Mouse (Mus musculus): ENCODE results near the gene Ank3. TPM values are rescaled to one million over a fixed set of nuclear protein-coding genes. Genes with fewer than 3 reads are reported as not detected.

The Ank3 gene
- polyA plus RNA-seq, 1 experiment from 2014 or later = 7.1 TPM

DNA sequence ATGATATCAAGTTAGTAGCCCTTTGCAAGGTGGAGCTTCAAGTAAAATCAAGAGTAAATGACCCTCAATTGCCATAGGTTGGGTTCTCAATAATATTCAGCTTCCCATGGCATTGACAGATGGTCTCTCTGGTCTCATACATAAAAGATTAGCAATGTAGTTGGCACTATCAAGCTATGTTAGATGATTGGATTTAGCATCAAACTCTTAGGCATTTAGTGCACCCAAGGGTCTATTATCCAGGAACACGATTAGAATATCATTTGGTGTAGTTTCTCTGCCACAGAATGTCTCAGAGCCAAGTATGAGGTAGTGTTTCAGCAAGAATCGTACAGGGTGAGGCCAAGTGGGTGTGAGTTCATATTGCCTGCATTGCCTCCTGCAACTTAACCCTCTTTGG lies 68.6 kb downstream of the Ank3 start:
- Histone ChIP-seq H3K36me3 (replicated peaks; ENCODE audit: insufficient read depth, low read length) (no peaks in the 10 kb centered on the region), H3K4me2 (ENCODE audit: low read depth, low read length) (no peak overlapping the region), H3K4me3 (ENCODE audit: low read depth, low read length) (no peak overlapping the region), H3K9ac (replicated peaks) (no peak overlapping the region), H3K9me3 (ENCODE audit: low read length) (no peaks in the 10 kb centered on the region), H3K27me3 (ENCODE audit: insufficient read depth, low read length) (no peaks in the 10 kb centered on the region), H3K4me1 (ENCODE audit: insufficient read depth) (no peaks in the 10 kb centered on the region), H3K27ac (ENCODE audit: low read depth) (no peak overlapping the region)
- WGBS (ENCODE audit: insufficient replicate concordance) = 58% methylated on average over 2 of the region's 2 CpGs
- ATAC-seq = no peak
- DNase-seq = no peak
- TF ChIP-seq CTCF (IDR thresholded peaks at IDR 0.05; ENCODE audit: low read depth) = no peak
- TF ChIP-seq EP300 (IDR thresholded peaks at IDR 0.05; ENCODE audit: low read depth) = no peak

DNA sequence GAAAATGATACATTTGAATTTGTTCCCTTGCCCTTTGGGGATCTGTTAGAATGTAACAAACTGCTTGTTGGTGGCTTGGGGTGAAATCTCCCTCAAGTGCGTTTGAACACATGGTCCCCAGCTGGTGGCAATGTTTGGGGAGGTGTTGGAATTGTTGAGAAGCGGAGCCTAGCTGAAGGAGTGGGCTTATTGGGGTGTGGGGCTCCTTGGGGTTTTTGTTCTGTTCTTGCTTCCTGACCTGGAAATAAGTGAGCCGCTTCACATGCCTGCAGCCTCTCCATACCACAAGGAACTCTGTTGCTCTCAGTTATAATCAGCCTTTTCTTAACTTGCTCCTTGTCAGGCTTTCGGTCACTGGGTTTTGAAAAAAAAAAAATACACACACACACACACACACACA lies 73.3 kb downstream of the Ank3 start:
- no peak for TF ChIP-seq EP300 (IDR thresholded peaks at IDR 0.05; ENCODE audit: low read depth)
- no peak for TF ChIP-seq CTCF (IDR thresholded peaks at IDR 0.05; ENCODE audit: low read depth)
- H3K4me1 ChIP-seq (ENCODE audit: insufficient read depth) = no peaks in the 10 kb centered on the region
- no peaks in the 10 kb centered on the region for H3K36me3 ChIP-seq (replicated peaks; ENCODE audit: insufficient read depth, low read length)
- H3K27me3 ChIP-seq (ENCODE audit: insufficient read depth, low read length) = no peaks in the 10 kb centered on the region
- no peak overlapping the region for H3K4me3 ChIP-seq (ENCODE audit: low read depth, low read length)
- H3K9ac ChIP-seq (replicated peaks) = no peak overlapping the region
- ATAC-seq (no peak), DNase-seq (no peak)
- no peak overlapping the region for H3K27ac ChIP-seq (ENCODE audit: low read depth)
- no peak overlapping the region for H3K4me2 ChIP-seq (ENCODE audit: low read depth, low read length)
- WGBS (ENCODE audit: insufficient replicate concordance) = 86% methylated on average over 4 of the region's 4 CpGs
- no peaks in the 10 kb centered on the region for H3K9me3 ChIP-seq (ENCODE audit: low read length)

DNA sequence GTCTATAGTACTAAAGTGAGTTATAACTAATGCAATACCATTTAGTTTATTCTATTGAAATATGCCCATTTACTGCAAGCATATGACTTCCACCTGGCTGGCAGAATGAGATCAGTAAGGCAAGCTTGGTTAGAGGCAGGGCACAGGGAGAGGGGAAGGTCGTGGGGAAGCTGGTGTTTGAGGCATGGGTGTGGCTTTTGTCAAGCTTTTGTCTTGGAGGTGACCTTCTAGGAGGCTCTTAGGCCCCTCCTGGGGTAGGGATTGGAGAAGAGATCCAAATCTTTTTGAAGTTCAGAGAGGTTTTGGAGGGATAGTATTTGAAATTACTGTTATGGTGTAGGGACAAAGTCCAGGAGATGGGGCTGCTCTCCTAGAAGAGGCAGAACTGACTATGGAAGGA lies 78.3 kb downstream of the Ank3 start:
- no peak overlapping the region for H3K4me3 ChIP-seq (ENCODE audit: low read depth, low read length)
- H3K27me3 ChIP-seq (ENCODE audit: insufficient read depth, low read length) = no peaks in the 10 kb centered on the region
- no peaks in the 10 kb centered on the region for H3K9me3 ChIP-seq (ENCODE audit: low read length)
- H3K4me1 ChIP-seq (ENCODE audit: insufficient read depth) = no peaks in the 10 kb centered on the region
- ATAC-seq = no peak
- no peak for TF ChIP-seq CTCF (IDR thresholded peaks at IDR 0.05; ENCODE audit: low read depth)
- TF ChIP-seq EP300 (IDR thresholded peaks at IDR 0.05; ENCODE audit: low read depth) = no peak
- 13% methylated on average over 1 of the region's 1 CpGs for WGBS (ENCODE audit: insufficient replicate concordance)
- DNase-seq = no peak
- no peaks in the 10 kb centered on the region for H3K36me3 ChIP-seq (replicated peaks; ENCODE audit: insufficient read depth, low read length)
- H3K27ac ChIP-seq (ENCODE audit: low read depth) = no peak overlapping the region
- no peak overlapping the region for H3K9ac ChIP-seq (replicated peaks)
- no peak overlapping the region for H3K4me2 ChIP-seq (ENCODE audit: low read depth, low read length)

DNA sequence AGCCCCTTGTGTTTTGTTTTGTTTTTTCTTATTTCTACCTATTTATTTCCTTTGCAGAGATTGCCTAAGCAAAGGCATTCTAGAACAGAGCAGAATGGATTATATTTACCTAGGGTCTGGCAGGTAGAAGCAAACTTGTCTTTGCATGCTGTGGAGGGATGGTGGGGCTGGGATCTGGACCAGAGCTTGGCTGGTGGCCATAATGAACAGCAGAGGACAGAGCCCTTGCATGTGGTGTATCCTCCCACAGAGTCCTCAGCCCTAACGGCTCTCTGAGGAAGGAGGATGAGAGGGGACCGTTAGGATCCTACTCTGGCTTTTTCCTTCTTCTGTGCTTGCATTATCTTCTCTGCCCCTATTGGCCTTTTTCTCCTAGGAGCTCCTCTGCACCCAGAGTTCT lies 79.1 kb downstream of the Ank3 start:
- Histone ChIP-seq H3K4me2 (ENCODE audit: low read depth, low read length) (no peak overlapping the region), H3K4me1 (ENCODE audit: insufficient read depth) (no peaks in the 10 kb centered on the region), H3K9ac (replicated peaks) (no peak overlapping the region), H3K27me3 (ENCODE audit: insufficient read depth, low read length) (no peaks in the 10 kb centered on the region), H3K36me3 (replicated peaks; ENCODE audit: insufficient read depth, low read length) (no peaks in the 10 kb centered on the region), H3K27ac (ENCODE audit: low read depth) (no peak overlapping the region), H3K9me3 (ENCODE audit: low read length) (no peaks in the 10 kb centered on the region), H3K4me3 (ENCODE audit: low read depth, low read length) (no peak overlapping the region)
- TF ChIP-seq EP300 (IDR thresholded peaks at IDR 0.05; ENCODE audit: low read depth) (no peak), CTCF (IDR thresholded peaks at IDR 0.05; ENCODE audit: low read depth) (no peak)
- DNase-seq (no peak), ATAC-seq (no peak)
- WGBS (ENCODE audit: insufficient replicate concordance) = 60% methylated on average over 2 of the region's 2 CpGs

DNA sequence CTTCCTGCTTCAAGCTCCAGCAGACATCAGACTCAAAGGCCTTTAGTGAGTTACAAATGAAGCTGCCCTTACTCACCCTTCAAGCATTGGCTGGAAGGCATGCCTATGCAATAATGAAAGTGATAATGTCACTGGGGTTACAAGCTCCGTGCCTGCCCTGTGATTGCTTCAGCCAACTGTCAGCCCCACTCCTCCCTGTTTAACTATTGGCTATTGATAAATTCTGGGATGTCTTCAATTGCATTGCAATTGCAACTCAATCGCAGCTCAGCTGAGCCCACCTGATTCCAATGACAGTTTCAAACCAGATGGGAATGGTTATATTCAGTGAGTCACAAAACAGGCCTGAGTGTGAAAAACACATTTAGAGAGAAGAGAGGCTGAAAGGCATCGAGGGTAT lies 80.3 kb downstream of the Ank3 start:
- Histone ChIP-seq H3K27ac (ENCODE audit: low read depth) (no peak overlapping the region), H3K4me1 (ENCODE audit: insufficient read depth) (no peaks in the 10 kb centered on the region), H3K9me3 (ENCODE audit: low read length) (no peaks in the 10 kb centered on the region), H3K9ac (replicated peaks) (no peak overlapping the region), H3K36me3 (replicated peaks; ENCODE audit: insufficient read depth, low read length) (no peaks in the 10 kb centered on the region), H3K27me3 (ENCODE audit: insufficient read depth, low read length) (no peaks in the 10 kb centered on the region), H3K4me2 (ENCODE audit: low read depth, low read length) (no peak overlapping the region), H3K4me3 (ENCODE audit: low read depth, low read length) (no peak overlapping the region)
- 48% methylated on average over 3 of the region's 3 CpGs for WGBS (ENCODE audit: insufficient replicate concordance)
- DNase-seq (no peak), ATAC-seq (no peak)
- TF ChIP-seq CTCF (IDR thresholded peaks at IDR 0.05; ENCODE audit: low read depth) (no peak), EP300 (IDR thresholded peaks at IDR 0.05; ENCODE audit: low read depth) (no peak)

DNA sequence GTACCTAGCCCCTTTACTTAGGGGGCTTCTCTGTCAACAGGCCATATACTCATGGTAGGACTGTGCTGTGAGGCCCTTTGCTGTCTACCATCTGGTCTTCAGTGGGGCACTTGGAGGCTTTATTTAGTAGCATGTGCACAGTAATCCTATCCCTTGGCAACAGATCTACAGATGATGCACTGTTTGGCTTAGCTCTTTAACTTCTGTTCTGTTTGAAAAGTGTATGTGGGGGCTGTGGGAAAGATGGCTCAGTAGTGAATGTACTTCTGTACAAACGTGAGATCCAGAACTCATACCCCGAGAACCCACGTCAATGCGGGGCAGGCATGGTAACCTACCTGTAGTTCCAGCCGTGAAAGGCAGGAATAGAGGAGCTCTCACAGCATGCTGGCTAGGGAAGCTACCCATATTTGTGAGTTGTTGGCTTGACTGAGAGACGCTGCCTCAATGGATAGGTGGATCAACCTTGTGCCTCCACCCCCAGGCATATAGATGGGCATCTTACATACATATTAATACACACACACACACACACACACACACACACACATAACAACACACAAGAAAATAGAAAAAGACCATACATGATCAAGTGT lies 86.7 kb downstream of the Ank3 start:
- H3K9ac ChIP-seq (replicated peaks) = no peak overlapping the region
- no peak for TF ChIP-seq CTCF (IDR thresholded peaks at IDR 0.05; ENCODE audit: low read depth)
- TF ChIP-seq EP300 (IDR thresholded peaks at IDR 0.05; ENCODE audit: low read depth) = no peak
- ATAC-seq (no peak), DNase-seq (no peak)
- H3K27ac ChIP-seq (ENCODE audit: low read depth) = no peak overlapping the region
- no peak overlapping the region for H3K4me3 ChIP-seq (ENCODE audit: low read depth, low read length)
- H3K9me3 ChIP-seq (ENCODE audit: low read length) = no peaks in the 10 kb centered on the region
- H3K4me1 ChIP-seq (ENCODE audit: insufficient read depth) = no peaks in the 10 kb centered on the region
- no peak overlapping the region for H3K4me2 ChIP-seq (ENCODE audit: low read depth, low read length)
- 69% methylated on average over 6 of the region's 6 CpGs for WGBS (ENCODE audit: insufficient replicate concordance)
- H3K36me3 ChIP-seq (replicated peaks; ENCODE audit: insufficient read depth, low read length) = no peaks in the 10 kb centered on the region
- no peaks in the 10 kb centered on the region for H3K27me3 ChIP-seq (ENCODE audit: insufficient read depth, low read length)

DNA sequence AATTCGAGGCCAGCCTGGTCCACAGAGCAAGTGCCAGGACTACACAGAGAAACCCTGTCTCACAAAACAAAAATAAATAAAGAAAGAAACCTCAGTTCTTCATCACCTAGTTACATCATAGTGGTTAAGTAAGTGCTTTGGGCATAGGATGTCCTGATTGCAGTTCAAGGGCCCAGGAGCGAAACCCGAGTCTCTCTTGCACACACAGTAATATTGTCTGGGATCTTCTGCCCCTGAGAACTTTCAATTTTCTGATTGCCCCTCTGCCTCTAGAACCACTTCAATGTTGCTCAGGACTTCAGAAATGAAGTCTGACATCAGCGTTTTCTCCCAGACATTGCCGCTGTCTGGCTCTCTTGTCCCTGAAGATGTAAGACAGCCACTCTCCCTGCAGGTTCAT lies 91.6 kb downstream of the Ank3 start:
- no peak overlapping the region for H3K27ac ChIP-seq (ENCODE audit: low read depth)
- no peaks in the 10 kb centered on the region for H3K9me3 ChIP-seq (ENCODE audit: low read length)
- no peak overlapping the region for H3K4me3 ChIP-seq (ENCODE audit: low read depth, low read length)
- WGBS (ENCODE audit: insufficient replicate concordance) = 78% methylated on average over 5 of the region's 5 CpGs
- TF ChIP-seq CTCF (IDR thresholded peaks at IDR 0.05; ENCODE audit: low read depth) (no peak), EP300 (IDR thresholded peaks at IDR 0.05; ENCODE audit: low read depth) (no peak)
- no peak for ATAC-seq
- no peak for DNase-seq
- H3K9ac ChIP-seq (replicated peaks) = no peak overlapping the region
- H3K4me2 ChIP-seq (ENCODE audit: low read depth, low read length) = no peak overlapping the region
- no peaks in the 10 kb centered on the region for H3K4me1 ChIP-seq (ENCODE audit: insufficient read depth)
- H3K27me3 ChIP-seq (ENCODE audit: insufficient read depth, low read length) = no peaks in the 10 kb centered on the region
- H3K36me3 ChIP-seq (replicated peaks; ENCODE audit: insufficient read depth, low read length) = no peaks in the 10 kb centered on the region

Measured in liver, postnatal 0 days (tissue).